Mouse (Mus musculus): ENCODE measurements around the gene Lrrc8b. TPM values are rescaled to one million over a fixed set of nuclear protein-coding genes. Genes with fewer than 3 reads are reported as not detected.
A peak's percentile ranks its signal among the peaks of the same experiment; 100 is the strongest.

Lrrc8b gene
- total RNA-seq, 1 experiment: 3.4 TPM

DNA sequence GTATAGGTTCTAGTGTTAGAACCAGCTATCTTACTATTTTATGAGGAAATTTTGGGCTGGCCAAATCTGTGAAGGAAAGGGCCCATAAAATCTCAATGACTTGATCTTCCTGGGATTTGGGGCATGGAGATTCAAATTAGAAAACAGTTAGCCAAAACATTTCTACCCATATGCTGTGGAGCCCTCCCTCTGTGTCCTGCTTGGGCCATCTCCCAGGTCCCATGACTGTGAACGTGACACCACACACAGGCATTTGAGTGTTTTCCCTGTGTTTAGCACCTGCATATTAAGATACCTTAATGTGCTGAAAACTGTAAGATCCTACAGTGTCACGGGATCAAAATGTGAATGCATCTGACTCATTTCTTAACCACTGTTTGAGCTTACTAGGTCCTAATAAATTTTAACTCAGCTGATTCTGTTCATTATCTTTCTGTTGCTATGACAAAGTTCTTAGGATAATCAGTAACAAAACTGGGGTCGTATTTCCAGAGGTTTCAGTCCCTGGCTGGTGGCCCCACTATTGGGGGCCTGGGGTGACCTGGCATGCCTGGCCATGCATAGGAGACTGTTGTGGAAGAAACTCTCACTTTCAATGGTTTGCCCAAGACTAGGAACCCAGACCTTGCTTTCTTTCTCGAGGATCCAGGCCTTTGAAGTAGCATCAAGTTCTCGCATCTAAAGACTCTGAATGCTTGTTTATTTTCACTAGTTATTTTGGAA lies 57.6 kb downstream of the Lrrc8b start:
- TF ChIP-seq MAFK (IDR thresholded peaks at IDR 0.05; ENCODE audit: insufficient read depth, low read depth, low read length) (no peak), CHD2 (IDR thresholded peaks at IDR 0.05; ENCODE audit: low read depth, low read length) (no peak)
- DNase-seq (ENCODE audit: low read depth, low spot score): no peak
- Histone ChIP-seq H3K9ac (ENCODE audit: insufficient read depth, low read depth, low read length, poor library complexity, severe bottlenecking) (no peak overlapping the region), H3K36me3 (ENCODE audit: control insufficient read depth, insufficient read depth, low read length, poor library complexity, severe bottlenecking) (no peaks in the 10 kb centered on the region), H3K27ac (ENCODE audit: insufficient read depth, low read depth, low read length, poor library complexity, severe bottlenecking) (no peak overlapping the region), H3K4me1 (ENCODE audit: control insufficient read depth in 2 of 2, insufficient read depth in 2 of 2, low read length in 2 of 2, poor library complexity in 1 of 2) (no peaks in the 10 kb centered on the region), H3K9me3 (ENCODE audit: control insufficient read depth, insufficient read depth, low read depth, low read length) (no peaks in the 10 kb centered on the region), H3K4me3 (ENCODE audit: insufficient read depth in 1 of 2, low read depth in 1 of 2, low read length in 2 of 2, poor library complexity in 1 of 2, severe bottlenecking in 1 of 2) (no peak overlapping the region)
- in situ Hi-C loops (cut with MboI; ENCODE audit: low sequenced_read_pairs in 2 of 2, unreplicated experiment in 2 of 2): no loop called here

DNA sequence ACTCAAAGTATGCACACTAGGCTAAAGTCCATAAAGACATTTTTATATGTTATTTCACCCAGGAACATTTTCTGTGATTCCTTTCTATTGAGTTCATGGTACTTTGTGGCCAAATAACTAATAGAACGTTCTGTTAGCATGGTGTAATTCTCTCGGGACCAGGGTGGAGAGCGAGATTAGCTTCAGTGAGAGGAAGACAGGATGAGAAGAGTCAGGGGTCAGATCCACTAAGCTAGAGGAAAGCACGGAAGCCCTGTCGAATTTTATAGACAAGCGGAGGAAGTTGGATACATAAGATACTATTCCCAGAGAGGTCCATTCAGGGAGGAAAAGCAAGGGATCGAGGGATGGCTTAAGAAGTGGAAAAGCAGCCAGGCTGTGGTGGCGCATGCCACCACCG lies 62.0 kb downstream of the Lrrc8b start:
- Histone ChIP-seq H3K4me1 (ENCODE audit: control insufficient read depth in 2 of 2, insufficient read depth in 2 of 2, low read length in 2 of 2, poor library complexity in 1 of 2) (no peaks in the 10 kb centered on the region), H3K9ac (ENCODE audit: insufficient read depth, low read depth, low read length, poor library complexity, severe bottlenecking) (no peak overlapping the region), H3K27ac (ENCODE audit: insufficient read depth, low read depth, low read length, poor library complexity, severe bottlenecking) (no peak overlapping the region), H3K4me3 (ENCODE audit: insufficient read depth in 1 of 2, low read depth in 1 of 2, low read length in 2 of 2, poor library complexity in 1 of 2, severe bottlenecking in 1 of 2) (no peak overlapping the region), H3K36me3 (ENCODE audit: control insufficient read depth, insufficient read depth, low read length, poor library complexity, severe bottlenecking) (no peaks in the 10 kb centered on the region), H3K9me3 (ENCODE audit: control insufficient read depth, insufficient read depth, low read depth, low read length) (no peaks in the 10 kb centered on the region)
- DNase-seq (ENCODE audit: low read depth, low spot score): no peak
- in situ Hi-C loops (cut with MboI; ENCODE audit: low sequenced_read_pairs in 2 of 2, unreplicated experiment in 2 of 2): no loop called here
- no peak for TF ChIP-seq MAFK (IDR thresholded peaks at IDR 0.05; ENCODE audit: insufficient read depth, low read depth, low read length)
- TF ChIP-seq ZC3H11A (IDR thresholded peaks at IDR 0.05; ENCODE audit: borderline replicate concordance, low read depth, low read length): no peak
- TF ChIP-seq ZNF384 (IDR thresholded peaks at IDR 0.05; ENCODE audit: low read depth, low read length): no peak
- no peak for TF ChIP-seq HCFC1 (IDR thresholded peaks at IDR 0.05; ENCODE audit: borderline replicate concordance, insufficient read depth, low read length)
- TF ChIP-seq CHD2 (IDR thresholded peaks at IDR 0.05; ENCODE audit: low read depth, low read length): no peak

DNA sequence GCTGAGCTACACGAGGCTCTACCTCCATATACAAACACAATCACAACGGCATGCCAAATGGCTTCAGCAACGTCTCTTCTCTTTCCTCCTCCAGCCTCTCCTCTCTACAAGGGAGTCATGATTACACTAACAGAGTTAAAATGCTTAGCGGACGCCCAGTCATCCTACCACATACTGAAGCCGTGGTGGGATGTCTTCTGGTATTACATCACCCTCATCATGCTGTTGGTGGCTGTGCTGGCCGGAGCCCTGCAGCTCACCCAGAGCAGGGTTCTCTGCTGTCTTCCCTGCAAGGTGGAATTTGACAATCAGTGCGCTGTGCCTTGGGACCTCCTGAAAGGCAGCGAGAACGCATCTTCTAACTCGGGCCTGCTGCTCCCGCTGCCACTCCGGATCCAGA lies 64.1 kb downstream of the Lrrc8b start:
- no peak overlapping the region for H3K9ac ChIP-seq (ENCODE audit: insufficient read depth, low read depth, low read length, poor library complexity, severe bottlenecking)
- no peak for TF ChIP-seq ZNF384 (IDR thresholded peaks at IDR 0.05; ENCODE audit: low read depth, low read length)
- TF ChIP-seq ZC3H11A (IDR thresholded peaks at IDR 0.05; ENCODE audit: borderline replicate concordance, low read depth, low read length): no peak
- TF ChIP-seq HCFC1 (IDR thresholded peaks at IDR 0.05; ENCODE audit: borderline replicate concordance, insufficient read depth, low read length): no peak
- TF ChIP-seq MAFK (IDR thresholded peaks at IDR 0.05; ENCODE audit: insufficient read depth, low read depth, low read length): no peak
- no peak for TF ChIP-seq CHD2 (IDR thresholded peaks at IDR 0.05; ENCODE audit: low read depth, low read length)
- no peak for DNase-seq (ENCODE audit: low read depth, low spot score)
- H3K4me1 ChIP-seq (ENCODE audit: control insufficient read depth in 2 of 2, insufficient read depth in 2 of 2, low read length in 2 of 2, poor library complexity in 1 of 2): no peaks in the 10 kb centered on the region
- in situ Hi-C loops (cut with MboI; ENCODE audit: low sequenced_read_pairs in 2 of 2, unreplicated experiment in 2 of 2): no loop called here
- peak overlapping the region in 1 of 2 experiments; percentile 45; a peak in 1 of 4 replicates for H3K4me3 ChIP-seq (ENCODE audit: insufficient read depth in 1 of 2, low read depth in 1 of 2, low read length in 2 of 2, poor library complexity in 1 of 2, severe bottlenecking in 1 of 2)
- no peak overlapping the region for H3K27ac ChIP-seq (ENCODE audit: insufficient read depth, low read depth, low read length, poor library complexity, severe bottlenecking)
- H3K9me3 ChIP-seq (ENCODE audit: control insufficient read depth, insufficient read depth, low read depth, low read length): no peaks in the 10 kb centered on the region
- H3K36me3 ChIP-seq (ENCODE audit: control insufficient read depth, insufficient read depth, low read length, poor library complexity, severe bottlenecking): no peaks in the 10 kb centered on the region

DNA sequence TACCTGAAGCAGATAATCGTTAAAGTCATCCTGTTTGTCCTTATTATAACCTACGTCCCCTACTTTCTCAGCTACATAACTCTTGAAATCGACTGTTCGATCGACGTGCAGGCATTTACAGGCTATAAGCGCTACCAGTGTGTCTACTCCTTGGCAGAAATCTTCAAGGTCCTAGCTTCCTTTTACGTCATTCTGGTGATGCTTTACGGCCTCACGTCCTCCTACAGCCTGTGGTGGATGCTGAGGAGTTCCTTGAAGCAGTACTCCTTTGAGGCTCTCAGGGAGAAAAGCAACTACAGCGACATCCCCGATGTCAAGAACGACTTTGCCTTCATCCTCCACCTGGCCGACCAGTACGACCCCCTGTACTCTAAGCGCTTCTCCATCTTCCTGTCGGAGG lies 65.0 kb downstream of the Lrrc8b start:
- no peak for TF ChIP-seq ZC3H11A (IDR thresholded peaks at IDR 0.05; ENCODE audit: borderline replicate concordance, low read depth, low read length)
- TF ChIP-seq HCFC1 (IDR thresholded peaks at IDR 0.05; ENCODE audit: borderline replicate concordance, insufficient read depth, low read length): no peak
- TF ChIP-seq MAFK (IDR thresholded peaks at IDR 0.05; ENCODE audit: insufficient read depth, low read depth, low read length): no peak
- no peak for TF ChIP-seq ZNF384 (IDR thresholded peaks at IDR 0.05; ENCODE audit: low read depth, low read length)
- TF ChIP-seq CHD2 (IDR thresholded peaks at IDR 0.05; ENCODE audit: low read depth, low read length): no peak
- Histone ChIP-seq H3K36me3 (ENCODE audit: control insufficient read depth, insufficient read depth, low read length, poor library complexity, severe bottlenecking) (no peaks in the 10 kb centered on the region; the same call in 1 of the 2 replicates), H3K9me3 (ENCODE audit: control insufficient read depth, insufficient read depth, low read depth, low read length) (no peaks in the 10 kb centered on the region), H3K9ac (ENCODE audit: insufficient read depth, low read depth, low read length, poor library complexity, severe bottlenecking) (no peak overlapping the region), H3K27ac (ENCODE audit: insufficient read depth, low read depth, low read length, poor library complexity, severe bottlenecking) (no peak overlapping the region), H3K4me1 (ENCODE audit: control insufficient read depth in 2 of 2, insufficient read depth in 2 of 2, low read length in 2 of 2, poor library complexity in 1 of 2) (no peaks in the 10 kb centered on the region), H3K4me3 (ENCODE audit: insufficient read depth in 1 of 2, low read depth in 1 of 2, low read length in 2 of 2, poor library complexity in 1 of 2, severe bottlenecking in 1 of 2) (no peak overlapping the region)
- in situ Hi-C loops (cut with MboI; ENCODE audit: low sequenced_read_pairs in 2 of 2, unreplicated experiment in 2 of 2): no loop called here
- DNase-seq (ENCODE audit: low read depth, low spot score): no peak

DNA sequence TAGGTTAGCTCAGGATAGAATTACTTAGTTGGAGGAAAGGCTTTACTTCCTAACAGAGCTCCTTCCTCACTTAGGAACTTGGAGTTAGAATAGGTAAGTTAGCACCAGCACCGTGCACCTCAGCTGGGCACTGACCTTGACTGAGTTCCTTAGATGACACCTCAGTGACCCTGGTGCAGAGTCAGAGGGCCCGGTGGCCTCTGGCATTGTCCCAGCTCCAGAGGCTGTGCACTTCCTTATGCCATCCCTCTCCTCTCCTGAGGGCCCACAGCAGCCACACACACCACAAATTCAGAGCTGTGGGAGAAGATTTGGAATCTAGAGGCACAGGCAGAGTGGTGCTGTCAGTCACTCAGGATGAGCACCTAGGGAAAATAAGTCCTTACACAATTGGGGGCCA lies 68.1 kb downstream of the Lrrc8b start:
- no peak overlapping the region for H3K4me3 ChIP-seq (ENCODE audit: insufficient read depth in 1 of 2, low read depth in 1 of 2, low read length in 2 of 2, poor library complexity in 1 of 2, severe bottlenecking in 1 of 2)
- no peaks in the 10 kb centered on the region; the same call in 1 of the 2 replicates for H3K36me3 ChIP-seq (ENCODE audit: control insufficient read depth, insufficient read depth, low read length, poor library complexity, severe bottlenecking)
- no peaks in the 10 kb centered on the region for H3K4me1 ChIP-seq (ENCODE audit: control insufficient read depth in 2 of 2, insufficient read depth in 2 of 2, low read length in 2 of 2, poor library complexity in 1 of 2)
- TF ChIP-seq ZC3H11A (IDR thresholded peaks at IDR 0.05; ENCODE audit: borderline replicate concordance, low read depth, low read length) (no peak), CHD2 (IDR thresholded peaks at IDR 0.05; ENCODE audit: low read depth, low read length) (no peak), ZNF384 (IDR thresholded peaks at IDR 0.05; ENCODE audit: low read depth, low read length) (no peak), MAFK (IDR thresholded peaks at IDR 0.05; ENCODE audit: insufficient read depth, low read depth, low read length) (no peak), HCFC1 (IDR thresholded peaks at IDR 0.05; ENCODE audit: borderline replicate concordance, insufficient read depth, low read length) (no peak)
- in situ Hi-C loops (cut with MboI; ENCODE audit: low sequenced_read_pairs in 2 of 2, unreplicated experiment in 2 of 2): no loop called here
- no peaks in the 10 kb centered on the region for H3K9me3 ChIP-seq (ENCODE audit: control insufficient read depth, insufficient read depth, low read depth, low read length)
- DNase-seq (ENCODE audit: low read depth, low spot score): no peak
- H3K27ac ChIP-seq (ENCODE audit: insufficient read depth, low read depth, low read length, poor library complexity, severe bottlenecking): no peak overlapping the region
- no peak overlapping the region for H3K9ac ChIP-seq (ENCODE audit: insufficient read depth, low read depth, low read length, poor library complexity, severe bottlenecking)

Measured in ES-E14 (cell line).